Mouse (Mus musculus) megakaryocyte, embryonic 14.5 days (primary cell): ENCODE measurements around the gene Dot1l. TPM values are rescaled to one million over a fixed set of nuclear protein-coding genes. Genes with fewer than 3 reads are reported as not detected.

ENCODE experiments used
- H3K27me3 ChIP-seq: replicated peaks from 2 replicates; pipeline ENCODE3; 2012; ENCODE audit warnings: inconsistent platforms
- H3K36me3 ChIP-seq: replicated peaks from 2 replicates; pipeline ENCODE3; 2012; ENCODE audit warnings: low read length, inconsistent platforms, mixed read lengths
- H3K4me1 ChIP-seq: 2 replicates; pipeline ENCODE4 v1.6.1; 2012; ENCODE audit warnings: inconsistent platforms
- H3K4me3 ChIP-seq: replicated peaks from 2 replicates; pipeline ENCODE3; 2012; ENCODE audit warnings: moderate library complexity, mild to moderate bottlenecking, inconsistent platforms
- H3K9me3 ChIP-seq: 2 replicates; pipeline ENCODE4 v1.6.1; 2012; ENCODE audit warnings: inconsistent platforms
- FLI1 ChIP-seq: IDR thresholded peaks from 2 replicates; pipeline ENCODE4 v1.6.1; 2012; ENCODE audit warnings: low read length, inconsistent platforms, mixed read lengths
- GATA1 ChIP-seq: IDR thresholded peaks from 3 replicates; pipeline ENCODE4 v1.6.1; 2012; ENCODE audit warnings: mixed read lengths, low read length, inconsistent platforms, borderline replicate concordance
- polyA plus RNA-seq: library from polyadenylated mRNA; stranded (reverse); fragments of >175 nt; gene quantifications from 2 replicates; pipeline ENCODE4 v1.2.3, GENCODE M21; 2012; ENCODE audit warnings: low replicate concordance; ENCODE audit not compliant: insufficient read depth

Dot1l gene
- 35.3 and 88.7 TPM in 2 replicates for polyA plus RNA-seq

DNA sequence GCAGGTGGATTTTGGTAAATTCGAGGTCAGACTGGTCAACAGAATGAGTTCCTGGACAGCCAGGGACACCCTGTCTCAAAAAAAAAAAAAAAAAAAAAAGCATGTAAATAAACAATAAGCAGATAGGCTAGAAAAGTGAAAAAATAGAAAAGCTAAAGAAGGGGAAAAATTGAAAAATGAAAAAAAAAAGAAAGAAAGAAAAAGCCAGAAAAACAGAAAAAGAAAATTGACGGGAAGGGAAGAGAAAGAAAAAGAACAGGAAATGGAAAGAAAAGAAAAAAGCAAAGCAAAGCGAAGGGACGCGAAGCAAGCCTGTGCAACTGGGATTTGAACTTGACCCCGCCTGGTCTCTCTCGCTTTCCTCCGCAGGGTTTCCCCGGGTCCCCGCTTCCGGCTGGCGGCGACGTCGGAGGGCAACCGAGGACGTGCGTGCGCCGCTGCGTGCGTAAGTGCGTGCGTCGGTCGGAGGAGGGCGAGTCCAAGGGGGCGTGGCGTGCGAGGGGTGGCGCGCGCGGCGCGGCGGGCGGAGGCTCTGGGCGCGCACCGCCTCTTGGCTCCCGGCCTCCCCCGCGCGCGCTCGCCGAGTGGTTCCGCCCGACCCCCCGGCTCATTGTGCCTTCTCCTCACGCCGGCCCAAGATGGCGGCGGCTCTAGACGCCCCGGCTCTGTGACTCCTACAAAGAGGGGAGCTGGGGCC lies at the start of gene Dot1l:
TSS of gene Dot1l (plus strand) at position 613 of the 697 bp plus-strand sequence.
- no peaks in the 10 kb centered on the region for H3K27me3 ChIP-seq
- H3K4me1 ChIP-seq: peaks cover 80% of the 10 kb centered on the region
- no peak for TF ChIP-seq GATA1
- peak; percentile 50; the same call in 1 of the 2 replicates for TF ChIP-seq FLI1

DNA sequence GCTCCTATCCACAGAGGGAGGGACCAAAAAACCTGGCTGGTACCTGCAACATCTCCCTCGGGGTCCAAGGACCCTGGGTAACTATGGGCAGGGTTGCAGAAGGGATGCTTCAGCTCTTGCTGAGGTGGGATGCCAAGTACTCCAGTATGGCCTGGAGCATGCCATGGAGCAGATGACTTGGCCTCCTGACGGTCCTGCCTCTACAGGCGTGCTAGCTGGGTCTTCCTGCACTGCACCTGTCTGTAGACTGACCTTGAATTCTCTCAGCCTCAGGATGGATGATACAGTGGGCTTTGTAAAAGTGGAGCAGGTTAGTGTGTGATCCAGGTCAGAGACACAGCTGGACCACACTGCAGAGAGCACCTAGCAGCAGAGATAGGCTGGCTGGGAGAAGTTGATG lies 49.5 kb upstream of the Dot1l start:
- Histone ChIP-seq H3K27me3 (no peaks in the 10 kb centered on the region), H3K36me3 (peaks cover 74% of the 10 kb centered on the region), H3K4me1 (peaks cover 81% of the 10 kb centered on the region), H3K9me3 (no peaks in the 10 kb centered on the region), H3K4me3 (no peak overlapping the region)
- TF ChIP-seq FLI1 (no peak), GATA1 (no peak)

More for the DNA sequence above, at the start of gene Dot1l:
- Histone ChIP-seq H3K9me3 (no peaks in the 10 kb centered on the region), H3K4me3 (peak within 1 kb of the TSS; percentile 99), H3K36me3 (peaks cover 8% of the 10 kb centered on the region)

DNA sequence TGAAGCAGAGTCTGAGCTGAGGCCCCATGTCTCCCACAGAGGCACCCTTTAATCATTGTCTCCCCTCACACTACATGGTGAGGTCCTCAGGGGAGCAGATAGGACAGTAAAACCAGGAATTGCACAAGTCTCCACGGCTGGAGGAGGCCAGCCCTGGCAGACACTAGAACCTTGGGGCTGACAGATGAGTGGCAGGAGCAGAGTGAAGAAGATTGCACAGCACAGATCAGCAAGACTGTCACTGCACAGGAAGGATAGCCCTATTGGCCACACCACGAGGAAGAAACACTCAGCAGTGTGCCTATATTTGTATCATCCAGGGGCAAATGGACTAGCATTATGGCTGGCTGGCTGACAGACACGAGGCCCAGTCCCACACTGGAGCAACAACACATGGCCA lies 44.2 kb upstream of the Dot1l start:
- TF ChIP-seq FLI1: no peak
- no peak for TF ChIP-seq GATA1
- H3K4me1 ChIP-seq: peaks cover 65% of the 10 kb centered on the region
- H3K36me3 ChIP-seq: peaks cover 100% of the 10 kb centered on the region
- H3K9me3 ChIP-seq: no peaks in the 10 kb centered on the region
- no peaks in the 10 kb centered on the region for H3K27me3 ChIP-seq
- H3K4me3 ChIP-seq: no peak overlapping the region

DNA sequence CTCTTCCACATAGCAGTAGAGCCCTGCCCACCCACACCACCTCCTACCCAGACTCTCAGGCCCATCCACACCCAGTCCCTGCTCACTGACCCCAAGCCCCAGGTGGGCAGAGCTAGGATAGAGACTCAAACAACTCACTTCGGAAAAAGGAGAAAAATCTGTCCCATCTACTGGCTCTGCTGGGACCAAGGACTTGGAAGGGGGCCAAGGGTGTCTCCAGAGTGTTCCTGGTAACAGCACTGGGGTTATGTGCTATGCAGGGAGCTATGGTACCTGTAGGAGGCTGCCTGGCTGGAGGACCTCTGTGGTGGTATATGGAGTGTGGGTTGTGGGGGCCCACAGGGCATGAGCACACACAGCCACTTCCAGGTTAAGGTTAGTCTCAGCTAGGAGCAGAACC lies 37.7 kb upstream of the Dot1l start:
- Histone ChIP-seq H3K4me3 (no peak overlapping the region), H3K9me3 (no peaks in the 10 kb centered on the region), H3K4me1 (peaks cover 27% of the 10 kb centered on the region), H3K27me3 (no peaks in the 10 kb centered on the region), H3K36me3 (peaks cover 99% of the 10 kb centered on the region)
- TF ChIP-seq FLI1 (no peak), GATA1 (no peak)

DNA sequence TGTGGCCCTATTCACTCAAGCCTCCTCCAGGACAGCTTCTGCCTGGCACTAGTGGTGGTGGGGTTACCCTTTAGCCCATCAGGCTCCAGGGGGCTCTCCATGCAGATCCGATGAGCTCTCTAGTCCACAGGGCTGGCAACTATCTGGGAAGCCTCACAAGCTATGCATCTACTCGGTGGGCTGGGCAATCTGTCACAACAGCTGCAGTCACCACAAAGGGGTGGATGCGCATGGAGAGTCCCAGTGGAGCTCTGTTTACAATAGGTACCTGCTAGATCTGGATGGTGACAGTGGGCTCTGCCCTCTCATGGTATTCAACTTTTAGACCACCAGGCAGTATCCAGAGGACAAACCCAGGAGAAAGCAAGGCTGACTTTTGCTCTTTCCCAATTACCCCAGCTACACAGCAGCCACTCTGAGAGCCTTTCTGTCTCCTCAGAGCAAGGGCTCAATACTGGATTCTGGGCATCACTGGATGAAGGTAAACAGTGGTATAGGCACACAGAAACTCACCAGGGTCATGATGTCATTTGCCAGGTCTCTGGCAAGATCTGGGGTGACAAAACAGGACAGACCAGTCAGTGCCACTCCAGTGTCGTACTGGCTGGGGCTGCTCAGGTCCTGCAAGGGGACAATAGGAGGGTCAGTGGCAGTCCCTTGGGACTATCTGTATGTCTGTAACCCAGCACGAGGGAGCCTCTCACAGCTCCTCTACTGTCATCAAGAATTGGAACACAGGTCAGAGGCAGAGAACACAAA lies 27.5 kb upstream of the Dot1l start:
- no peaks in the 10 kb centered on the region for H3K9me3 ChIP-seq
- no peaks in the 10 kb centered on the region for H3K27me3 ChIP-seq
- H3K36me3 ChIP-seq: peaks cover 98% of the 10 kb centered on the region
- H3K4me1 ChIP-seq: peaks cover 41% of the 10 kb centered on the region
- no peak overlapping the region for H3K4me3 ChIP-seq
- no peak for TF ChIP-seq GATA1
- TF ChIP-seq FLI1: no peak

DNA sequence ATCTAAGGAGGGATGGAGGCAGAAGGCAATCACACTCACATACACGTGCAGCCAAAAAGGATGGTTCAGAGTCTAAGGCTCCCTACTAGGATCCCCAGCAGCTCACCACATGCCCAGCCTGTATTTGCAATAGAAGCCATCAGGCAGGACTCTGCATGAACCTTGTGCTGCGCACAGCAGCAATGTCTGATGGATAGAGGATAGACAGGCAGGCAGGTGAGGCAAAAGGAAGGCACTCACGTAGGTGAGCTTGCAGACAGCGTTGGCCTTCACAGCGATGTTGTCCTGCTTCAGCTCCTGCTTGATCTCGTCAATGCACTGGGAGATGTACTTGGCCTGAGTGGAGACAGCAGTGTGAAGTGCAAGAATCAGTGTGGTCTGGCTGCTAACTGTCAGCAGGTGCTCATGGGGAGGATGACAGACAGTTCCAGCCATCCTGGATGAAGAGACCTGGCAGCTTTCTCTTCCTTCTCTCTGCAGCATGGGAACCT lies 22.4 kb upstream of the Dot1l start:
- no peak for TF ChIP-seq FLI1
- peaks cover 96% of the 10 kb centered on the region for H3K36me3 ChIP-seq

DNA sequence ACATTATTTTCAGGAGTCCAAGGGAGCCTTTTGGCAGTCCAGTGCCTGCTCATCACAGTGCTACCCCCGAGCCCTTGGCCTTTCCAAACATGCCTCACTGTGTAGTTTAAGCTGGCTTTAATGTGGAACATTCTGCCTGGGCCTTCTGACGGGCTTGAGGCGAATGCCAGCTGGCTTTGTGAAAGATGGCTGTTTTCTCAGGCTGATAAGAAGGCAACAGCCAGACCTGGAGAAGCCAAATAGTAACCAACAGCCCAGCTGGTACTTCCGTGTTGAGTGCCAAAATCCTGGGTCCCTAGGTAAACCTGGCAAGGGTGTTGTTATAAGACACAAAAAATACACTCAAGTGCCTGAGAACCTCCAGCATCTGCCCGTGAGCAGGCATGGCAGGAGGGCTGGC lies 18.3 kb upstream of the Dot1l start:
- Histone ChIP-seq H3K4me1 (peaks cover 81% of the 10 kb centered on the region), H3K36me3 (peaks cover 80% of the 10 kb centered on the region)
- TF ChIP-seq GATA1 (no peak), FLI1 (no peak)

More for the DNA sequence above, 22.4 kb upstream of the Dot1l start:
- Histone ChIP-seq H3K4me1 (peaks cover 72% of the 10 kb centered on the region), H3K9me3 (no peaks in the 10 kb centered on the region), H3K27me3 (no peaks in the 10 kb centered on the region), H3K4me3 (peak overlapping the region; percentile 54)

DNA sequence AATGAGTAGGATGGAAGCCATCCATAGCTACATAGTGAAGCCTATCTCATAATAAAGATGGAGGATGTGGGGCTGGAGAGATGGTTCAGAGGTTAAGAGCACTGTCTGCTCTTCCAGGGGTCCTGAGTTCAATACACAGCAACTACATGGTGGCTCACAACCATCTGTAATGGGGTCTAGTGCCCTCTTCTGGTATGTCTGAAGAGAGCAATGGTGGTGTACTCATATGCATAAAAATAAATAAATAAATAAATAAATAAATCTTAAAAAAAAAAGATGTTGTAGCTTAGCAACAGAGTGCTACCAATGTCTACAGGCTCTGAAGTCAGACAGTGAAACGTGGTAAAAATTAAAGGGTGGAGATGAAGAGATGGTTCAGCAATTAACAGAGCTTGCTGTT lies 16.3 kb upstream of the Dot1l start:
- H3K27me3 ChIP-seq: no peaks in the 10 kb centered on the region
- TF ChIP-seq GATA1: no peak
- TF ChIP-seq FLI1: no peak
- no peaks in the 10 kb centered on the region for H3K9me3 ChIP-seq
- H3K4me3 ChIP-seq: no peak overlapping the region
- H3K4me1 ChIP-seq: peaks cover 83% of the 10 kb centered on the region
- peaks cover 62% of the 10 kb centered on the region for H3K36me3 ChIP-seq

More for the DNA sequence above, 18.3 kb upstream of the Dot1l start:
- Histone ChIP-seq H3K27me3 (no peaks in the 10 kb centered on the region), H3K4me3 (peak overlapping the region; percentile 67), H3K9me3 (no peaks in the 10 kb centered on the region)

DNA sequence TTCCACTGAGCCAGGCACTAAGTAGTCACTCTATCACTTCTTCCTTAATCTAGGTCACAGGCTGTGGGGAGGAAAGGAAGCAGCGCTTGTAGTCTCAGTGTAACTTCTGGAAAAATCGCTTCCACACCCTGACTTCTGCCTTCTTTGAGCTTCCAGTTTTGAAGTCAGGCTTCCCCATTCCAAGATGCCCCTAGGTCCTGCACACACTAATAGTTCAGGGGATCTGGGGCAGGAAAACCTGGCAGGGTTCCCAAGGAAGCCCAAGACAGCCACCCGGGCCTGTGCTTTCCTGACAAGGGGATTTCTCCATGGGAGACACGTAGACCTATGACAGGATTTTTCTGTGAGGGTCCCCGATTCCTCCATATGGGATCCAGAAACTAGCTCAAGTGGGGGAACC lies 13.9 kb upstream of the Dot1l start:
- Histone ChIP-seq H3K27me3 (no peaks in the 10 kb centered on the region), H3K36me3 (peaks cover 39% of the 10 kb centered on the region), H3K9me3 (no peaks in the 10 kb centered on the region), H3K4me1 (peaks cover 76% of the 10 kb centered on the region), H3K4me3 (peak overlapping the region; percentile 96)
- TF ChIP-seq GATA1 (no peak), FLI1 (no peak)
